Mouse (Mus musculus) liver, adult 2 months (tissue): ENCODE results near the gene Mrpl49.

Source experiments
- CTCF ChIP-seq: fragments of 200-500 bp; IDR thresholded peaks from 2 replicates; pipeline ENCODE4 v1.5.1; 2011; ENCODE audit warnings: low read depth, low read length, control low read depth
- POLR2A ChIP-seq: fragments of 200-500 bp; IDR thresholded peaks from 2 replicates; pipeline ENCODE4 v1.6.1; 2011; ENCODE audit warnings: low read length, control low read depth; ENCODE audit not compliant: insufficient read depth; ENCODE audit errors: extremely low read depth

DNA sequence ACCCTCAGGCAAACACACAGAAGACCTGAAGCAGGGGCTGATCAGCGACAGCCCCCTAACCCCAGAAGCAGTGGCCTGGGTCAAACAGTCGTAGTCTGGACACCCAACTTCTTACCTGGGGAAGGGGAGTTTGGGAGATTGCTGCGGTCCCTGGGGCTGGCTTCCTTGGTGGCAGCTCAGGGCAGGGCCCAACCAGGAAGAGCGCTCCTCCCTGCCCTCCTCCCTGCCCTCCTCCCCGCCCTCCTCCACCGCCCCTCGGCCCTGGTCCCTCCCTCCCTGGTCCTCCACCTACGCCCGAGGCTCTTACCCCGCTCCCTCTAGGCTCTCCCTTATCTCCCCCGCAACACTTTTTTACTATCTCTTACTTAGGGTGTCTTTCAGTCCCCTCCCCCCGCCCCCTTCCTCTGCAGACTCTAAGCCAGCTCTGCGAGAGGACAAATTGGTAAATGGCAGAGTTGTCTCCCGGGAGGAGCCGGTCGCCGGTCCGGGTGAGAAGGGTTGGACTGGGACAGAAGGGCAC is 42.5 kb downstream of the Mrpl49 start:
- TF ChIP-seq POLR2A (peak; percentile 32; the same call in 1 of the 2 replicates), CTCF (no peak)
